Mouse (Mus musculus) neural tube, embryonic 15.5 days (tissue): ENCODE results near the gene Osbpl7. TPM values are rescaled to one million over a fixed set of nuclear protein-coding genes. Genes with fewer than 3 reads are reported as not detected.

ENCODE experiments used
- ATAC-seq: fragments of 200-750 bp; cut with Nextera tagmentation; 2 replicates; pipeline ENCODE4 v1.8.0; 2017; ENCODE audit warnings: mild to moderate bottlenecking, moderate TSS enrichment, moderate library complexity; ENCODE audit not compliant: low FRiP score
- H3K27ac ChIP-seq: fragments of 300-500 bp; sonication (generic); replicated peaks from 2 replicates; pipeline ENCODE4 v1.5.1; 2015; ENCODE audit warnings: mild to moderate bottlenecking, inconsistent platforms
- H3K27me3 ChIP-seq: fragments of 300-500 bp; sonication (generic); replicated peaks from 2 replicates; pipeline ENCODE4 v1.6.1; 2015; ENCODE audit warnings: inconsistent platforms
- H3K36me3 ChIP-seq: fragments of 300-500 bp; sonication (generic); 2 replicates; pipeline ENCODE4 v1.6.1; 2015; ENCODE audit warnings: inconsistent platforms
- H3K4me1 ChIP-seq: fragments of 300-500 bp; sonication (generic); 2 replicates; pipeline ENCODE4 v1.6.1; 2015; ENCODE audit warnings: inconsistent platforms
- H3K4me2 ChIP-seq: fragments of 300-500 bp; sonication (generic); 2 replicates; pipeline ENCODE4 v1.6.1; 2015; ENCODE audit warnings: inconsistent platforms, mild to moderate bottlenecking, moderate library complexity
- H3K4me3 ChIP-seq: fragments of 300-500 bp; sonication (generic); replicated peaks from 2 replicates; pipeline ENCODE4 v1.5.1; 2015; ENCODE audit warnings: mild to moderate bottlenecking, inconsistent platforms
- H3K9ac ChIP-seq: fragments of 300-500 bp; sonication (generic); replicated peaks from 2 replicates; pipeline ENCODE4 v1.6.1; 2015; ENCODE audit warnings: mild to moderate bottlenecking, inconsistent platforms
- H3K9me3 ChIP-seq: fragments of 300-500 bp; sonication (generic); replicated peaks from 2 replicates; pipeline ENCODE4 v1.6.1; 2016; ENCODE audit warnings: inconsistent platforms
- WGBS: fragments of 180-500 bp; shearing (Covaris S2); methylation state at CpG from one replicate; pipeline ENCODE4 v1.1.7; 2015; ENCODE audit warnings: mixed read lengths; 5-methylcytosine and 5-hydroxymethylcytosine counted together
- polyA plus RNA-seq: library from polyadenylated mRNA; unstranded; fragments of >200 nt; fragmentation: Nextera tagmentation; extraction: Ambion mirVana; gene quantifications from 2 replicates; pipeline ENCODE4 v1.2.1, GENCODE M21; 2015

Osbpl7 gene
- polyA plus RNA-seq, 1 experiment from 2014 or later: 10.4 TPM

- Histone ChIP-seq H3K36me3 (no peaks in the 10 kb centered on the region), H3K4me1 (peaks cover 7% of the 10 kb centered on the region), H3K4me3 (no peak overlapping the region), H3K27me3 (no peaks in the 10 kb centered on the region), H3K9ac (no peak overlapping the region), H3K27ac (no peak overlapping the region), H3K4me2 (no peak overlapping the region), H3K9me3 (peaks cover 6% of the 10 kb centered on the region; the same call in 1 of the 2 replicates)
- 76% methylated on average over 6 of the region's 6 CpGs for whole genome bisulfite sequencing
- no peak for ATAC-seq
Observed at GRCm38 (mm10) chr11:97086365-97086764, 35.9 kb downstream of the Osbpl7 start.

DNA sequence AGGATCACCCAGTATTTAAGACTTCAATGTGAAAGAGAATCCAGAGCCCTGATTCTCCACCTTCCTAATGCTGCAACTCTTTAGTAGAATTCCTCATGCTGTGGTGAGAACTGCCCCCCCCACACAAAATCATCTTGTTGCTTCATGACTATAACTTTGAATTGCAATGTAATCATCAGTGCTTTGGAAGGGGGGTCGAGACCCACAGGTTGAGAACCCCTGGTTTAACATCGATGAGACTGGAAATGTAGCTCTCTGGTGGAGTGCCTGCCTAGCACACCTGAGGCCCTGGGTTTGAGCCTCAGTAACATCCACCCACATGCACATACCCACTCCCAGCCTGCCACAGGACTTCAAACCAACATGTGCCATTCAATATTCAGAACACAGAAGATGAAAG lies 44.2 kb downstream of the Osbpl7 start:
- no peak overlapping the region for H3K27ac ChIP-seq
- no peaks in the 10 kb centered on the region for H3K4me1 ChIP-seq
- H3K9ac ChIP-seq: no peak overlapping the region
- no peak overlapping the region for H3K4me2 ChIP-seq
- H3K36me3 ChIP-seq: no peaks in the 10 kb centered on the region
- H3K9me3 ChIP-seq: no peaks in the 10 kb centered on the region
- WGBS: 58% methylated on average over 2 of the region's 2 CpGs
- ATAC-seq: no peak
- peaks cover 20% of the 10 kb centered on the region for H3K27me3 ChIP-seq
- no peak overlapping the region for H3K4me3 ChIP-seq

DNA sequence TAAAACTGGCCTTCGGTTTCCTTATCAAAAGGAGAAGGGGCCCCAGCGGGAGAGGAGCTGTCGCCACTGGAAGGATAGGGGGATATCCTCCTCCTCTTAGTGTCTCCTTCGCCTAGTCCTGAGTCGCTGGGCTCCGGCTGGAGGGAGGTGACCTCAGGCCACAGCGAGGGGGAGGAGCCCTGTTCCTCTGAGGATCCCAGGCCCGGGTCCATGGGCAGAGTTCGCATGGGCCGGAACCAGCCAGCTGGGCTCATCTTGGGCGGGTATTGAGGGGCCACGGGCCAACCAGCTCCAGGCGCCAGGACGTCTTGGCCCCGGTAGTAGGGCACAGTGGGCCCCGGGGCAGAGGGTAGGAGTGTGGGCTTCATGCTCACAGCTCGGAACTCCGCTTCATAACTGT lies 48.4 kb downstream of the Osbpl7 start:
- Histone ChIP-seq H3K36me3 (no peaks in the 10 kb centered on the region), H3K9ac (no peak overlapping the region), H3K4me2 (no peak overlapping the region), H3K9me3 (no peaks in the 10 kb centered on the region), H3K27ac (no peak overlapping the region), H3K4me3 (no peak overlapping the region), H3K4me1 (no peaks in the 10 kb centered on the region), H3K27me3 (peaks cover 29% of the 10 kb centered on the region)
- WGBS: 34% methylated on average over 18 of the region's 18 CpGs
- no peak for ATAC-seq

DNA sequence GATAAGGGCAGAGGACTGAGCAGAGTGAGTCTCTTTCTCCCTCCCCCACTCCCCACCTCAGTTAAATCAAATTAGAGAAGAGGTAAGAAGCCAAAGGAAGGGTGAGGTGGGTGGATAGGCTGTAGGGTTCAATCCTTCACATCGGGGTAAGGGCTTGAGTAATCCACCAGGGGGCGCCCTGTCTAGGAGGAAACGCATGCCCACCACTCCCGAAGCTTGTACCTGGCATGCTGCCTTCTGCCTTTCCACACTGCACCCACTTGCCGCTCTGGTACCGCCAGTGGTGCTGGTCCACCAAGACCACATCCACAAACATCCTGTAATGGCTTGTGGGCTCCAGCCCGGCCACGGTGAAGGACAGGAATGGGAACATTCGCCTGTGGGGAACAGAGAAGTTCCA lies 51.3 kb downstream of the Osbpl7 start:
- H3K4me1 ChIP-seq: no peaks in the 10 kb centered on the region
- H3K36me3 ChIP-seq: no peaks in the 10 kb centered on the region
- H3K27me3 ChIP-seq: peaks cover 29% of the 10 kb centered on the region
- no peak overlapping the region for H3K27ac ChIP-seq
- ATAC-seq: no peak
- H3K9me3 ChIP-seq: no peaks in the 10 kb centered on the region
- no peak overlapping the region for H3K4me2 ChIP-seq
- no peak overlapping the region for H3K4me3 ChIP-seq
- WGBS: 20% methylated on average over 9 of the region's 9 CpGs
- no peak overlapping the region for H3K9ac ChIP-seq

DNA sequence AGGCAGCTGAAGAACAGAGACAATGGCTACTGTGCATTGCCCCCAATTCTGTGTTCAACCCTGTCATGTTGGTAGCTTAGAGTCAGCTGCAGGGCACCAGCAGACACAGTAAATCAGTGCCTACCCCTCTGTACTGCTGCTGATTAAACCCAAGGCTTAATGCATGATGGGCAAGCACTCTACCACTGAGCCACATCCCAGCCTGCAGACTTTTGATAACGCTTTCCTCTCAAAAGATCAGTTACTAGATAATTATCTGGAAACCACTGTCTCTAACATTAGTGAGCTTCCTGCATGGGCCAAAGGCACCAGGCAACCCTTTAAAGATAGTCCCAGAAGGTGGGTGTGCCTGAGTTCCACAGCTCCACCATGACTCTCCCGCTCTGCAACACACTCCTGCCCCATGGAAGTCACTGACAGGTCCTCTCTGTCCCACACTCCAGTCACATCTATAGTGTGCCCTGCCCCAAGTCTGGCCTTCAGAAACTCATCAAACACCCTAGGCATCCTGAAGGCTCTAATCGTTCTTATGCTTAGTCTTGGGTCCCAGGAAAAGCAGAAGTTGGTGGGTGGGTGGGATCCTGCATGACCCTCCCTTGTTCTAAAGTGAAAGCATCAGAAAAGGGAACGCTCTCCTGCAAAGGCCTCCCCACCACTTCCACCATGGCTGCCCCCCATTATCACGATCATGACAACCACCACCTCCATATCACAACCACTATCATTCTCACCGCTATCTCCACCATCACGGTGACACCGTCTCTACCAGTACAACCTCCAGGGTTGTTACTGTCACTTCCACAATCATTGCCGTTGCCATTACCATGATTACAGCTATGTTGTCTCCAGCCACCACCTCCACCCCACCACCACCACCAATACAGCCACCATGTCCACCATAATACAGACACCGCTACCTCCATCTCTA lies 53.0 kb downstream of the Osbpl7 start:
- no peak overlapping the region for H3K4me3 ChIP-seq
- H3K36me3 ChIP-seq: no peaks in the 10 kb centered on the region
- no peaks in the 10 kb centered on the region for H3K4me1 ChIP-seq
- no peak overlapping the region for H3K9ac ChIP-seq
- no peak overlapping the region for H3K4me2 ChIP-seq
- H3K9me3 ChIP-seq: no peaks in the 10 kb centered on the region
- H3K27ac ChIP-seq: no peak overlapping the region
- WGBS: 94% methylated on average over 10 of the region's 10 CpGs
- no peak for ATAC-seq
- H3K27me3 ChIP-seq: peaks cover 17% of the 10 kb centered on the region

DNA sequence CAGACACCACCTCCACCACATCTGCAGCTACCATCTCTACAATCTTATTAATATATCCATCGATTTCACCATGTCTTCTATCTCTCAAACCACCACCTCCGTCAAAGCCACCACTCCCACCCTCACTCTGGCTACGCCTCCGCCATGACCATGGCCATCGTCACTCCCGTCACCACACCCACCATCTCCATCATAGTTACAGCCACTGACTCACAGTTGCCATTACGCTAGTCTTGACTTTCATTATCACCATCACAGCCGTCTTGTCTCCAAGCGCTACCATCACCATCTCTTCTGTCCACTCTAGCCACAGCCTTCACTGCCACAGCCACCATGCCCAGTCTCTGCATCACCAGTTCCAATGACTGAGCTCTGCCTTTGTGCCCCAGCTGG lies 53.7 kb downstream of the Osbpl7 start:
- no peaks in the 10 kb centered on the region for H3K4me1 ChIP-seq
- no peak for ATAC-seq
- no peaks in the 10 kb centered on the region for H3K36me3 ChIP-seq
- H3K4me2 ChIP-seq: no peak overlapping the region
- H3K27me3 ChIP-seq: peaks cover 11% of the 10 kb centered on the region
- H3K9me3 ChIP-seq: no peaks in the 10 kb centered on the region
- WGBS: 96% methylated on average over 9 of the region's 9 CpGs
- no peak overlapping the region for H3K4me3 ChIP-seq
- no peak overlapping the region for H3K27ac ChIP-seq
- H3K9ac ChIP-seq: no peak overlapping the region

DNA sequence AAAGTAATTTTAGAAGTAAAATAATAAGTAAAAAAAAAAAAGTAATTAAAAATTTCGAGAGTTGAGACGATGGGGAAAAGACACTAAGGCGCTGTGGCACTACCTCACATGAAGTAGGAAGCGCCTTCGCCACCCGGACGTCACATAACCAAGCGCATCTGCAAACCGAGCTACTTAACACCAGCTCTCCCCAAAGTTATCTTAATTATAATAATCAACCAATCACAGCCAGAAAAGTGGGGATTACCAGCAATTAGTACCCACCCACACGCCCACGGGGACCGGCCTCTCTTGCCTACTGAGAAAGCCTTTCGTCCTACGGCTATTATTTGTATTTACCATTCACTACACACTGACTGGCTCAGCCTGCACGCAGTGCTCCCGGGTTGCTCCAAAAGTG lies 58.5 kb downstream of the Osbpl7 start:
- Histone ChIP-seq H3K9ac (no peak overlapping the region), H3K27me3 (peaks cover 20% of the 10 kb centered on the region), H3K27ac (no peak overlapping the region), H3K4me2 (no peak overlapping the region), H3K4me1 (no peaks in the 10 kb centered on the region), H3K9me3 (no peaks in the 10 kb centered on the region), H3K4me3 (no peak overlapping the region), H3K36me3 (no peaks in the 10 kb centered on the region)
- no peak for ATAC-seq
- WGBS: 85% methylated on average over 16 of the region's 16 CpGs

DNA sequence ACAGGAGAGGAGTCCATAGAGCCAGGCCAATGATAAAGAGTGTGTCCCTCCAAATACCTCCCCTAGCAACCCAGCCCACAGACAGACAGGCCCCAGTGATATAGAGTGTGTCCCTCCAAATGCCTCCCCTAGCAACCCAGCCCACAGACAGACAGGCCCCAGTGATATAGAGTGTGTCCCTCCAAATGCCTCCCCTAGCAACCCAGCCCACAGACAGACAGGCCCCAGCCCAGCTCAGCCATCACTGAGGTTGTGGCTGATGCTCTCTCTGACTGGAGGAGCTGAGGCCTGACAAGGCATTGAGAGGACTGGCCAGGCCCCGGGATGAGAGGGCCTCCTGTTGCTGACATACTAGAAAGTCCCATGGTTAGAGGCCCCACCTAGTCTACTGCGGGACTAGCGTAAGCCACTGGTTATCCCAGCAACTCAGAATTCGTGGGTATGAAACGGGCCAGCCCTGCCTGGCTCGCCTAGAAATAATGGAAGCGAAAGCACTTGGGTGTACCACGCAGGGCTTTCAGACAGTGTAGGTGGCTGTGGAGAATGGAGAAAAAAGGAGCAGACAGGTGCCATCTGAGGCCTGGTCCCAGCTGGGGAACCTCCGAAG lies 62.2 kb downstream of the Osbpl7 start:
- H3K27me3 ChIP-seq: peaks cover 54% of the 10 kb centered on the region
- H3K9me3 ChIP-seq: no peaks in the 10 kb centered on the region
- no peak overlapping the region for H3K4me3 ChIP-seq
- no peaks in the 10 kb centered on the region for H3K36me3 ChIP-seq
- ATAC-seq: no peak
- no peak overlapping the region for H3K9ac ChIP-seq
- H3K4me1 ChIP-seq: peaks cover 13% of the 10 kb centered on the region
- 81% methylated on average over 9 of the region's 9 CpGs for WGBS
- no peak overlapping the region for H3K27ac ChIP-seq
- no peak overlapping the region for H3K4me2 ChIP-seq

DNA sequence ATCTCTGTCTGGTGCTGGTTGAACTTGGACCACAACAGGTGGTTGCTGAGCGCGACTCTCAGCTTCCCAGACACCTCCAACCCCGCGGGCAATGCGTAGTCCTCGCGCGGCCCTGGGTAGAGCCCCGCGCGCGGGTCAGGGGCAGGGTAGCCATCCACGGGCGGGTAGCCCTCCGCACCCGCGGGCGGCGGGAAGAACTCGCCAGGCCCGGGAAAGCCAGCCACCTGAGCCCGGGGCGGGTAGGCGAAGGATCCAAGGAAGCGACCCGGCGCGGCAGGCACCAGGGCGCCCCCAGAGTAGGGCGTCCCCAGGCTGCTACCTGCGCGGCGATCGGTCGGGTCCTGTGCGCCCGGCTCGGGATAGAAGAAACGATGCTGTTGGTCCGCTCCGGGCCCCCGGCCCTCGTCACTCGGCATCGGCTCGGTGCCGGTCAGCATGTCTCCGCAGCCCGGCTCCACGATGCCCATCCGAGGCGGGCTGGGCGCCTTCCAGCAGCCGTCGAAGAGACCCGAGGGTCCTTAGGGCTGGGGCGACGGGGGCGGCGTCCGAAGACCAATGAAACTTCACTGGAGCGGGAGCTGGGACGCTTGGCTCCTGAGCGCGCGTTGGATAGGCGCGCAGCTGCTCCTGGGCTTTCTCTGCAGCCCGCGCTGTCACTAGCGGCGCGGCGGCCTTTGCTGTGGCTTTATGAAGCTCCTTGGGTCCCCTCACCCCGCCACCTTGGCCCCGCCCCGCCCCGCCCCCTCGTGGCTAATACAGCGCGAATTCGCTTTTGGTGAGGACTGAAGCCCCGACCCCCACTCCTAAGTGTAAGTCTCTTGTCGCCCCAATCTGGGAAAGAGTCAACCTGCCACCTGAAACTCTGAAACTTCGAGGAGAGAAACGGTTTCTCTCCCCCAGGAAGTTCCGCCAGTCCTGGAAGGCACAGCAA lies 64.5 kb downstream of the Osbpl7 start, which contains the start of gene Tbx21:
TSS of gene Tbx21 (minus strand) at position 661 of the 931 bp plus-strand sequence.
- WGBS: under 1% methylated on average over 86 of the region's 87 CpGs
- Histone ChIP-seq H3K9ac (no peak within 1 kb of the TSS), H3K27me3 (peaks cover 71% of the 10 kb centered on the region), H3K4me2 (peak within 1 kb of the TSS; percentile 68), H3K4me3 (peak within 1 kb of the TSS; percentile 35), H3K4me1 (peaks cover 13% of the 10 kb centered on the region), H3K9me3 (no peaks in the 10 kb centered on the region), H3K36me3 (no peaks in the 10 kb centered on the region), H3K27ac (no peak within 1 kb of the TSS)
- no peak for ATAC-seq

DNA sequence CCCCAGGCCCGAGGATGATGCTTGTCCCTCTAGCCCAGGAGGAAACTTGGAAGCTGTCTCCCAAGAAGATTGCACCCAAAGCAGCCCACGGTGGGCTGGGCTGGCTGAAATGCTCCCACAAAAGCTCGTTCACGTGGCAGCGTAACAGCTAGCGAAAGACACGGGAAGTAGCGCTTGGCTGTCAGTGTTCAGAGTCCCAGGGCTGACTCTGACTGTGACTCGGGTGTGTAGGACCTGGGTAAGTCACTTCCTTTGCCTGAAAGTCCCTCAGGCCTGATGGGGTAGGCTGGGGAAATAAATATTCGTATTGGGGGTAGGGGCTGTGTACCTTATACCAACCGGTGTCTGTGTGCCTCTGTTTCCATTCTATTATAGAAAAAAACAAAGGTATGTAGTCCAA lies 65.4 kb downstream of the Osbpl7 start:
- H3K36me3 ChIP-seq: no peaks in the 10 kb centered on the region
- H3K9ac ChIP-seq: no peak overlapping the region
- peaks cover 13% of the 10 kb centered on the region for H3K4me1 ChIP-seq
- peak overlapping the region; percentile 68; the same call in 1 of the 2 replicates for H3K4me2 ChIP-seq
- WGBS: 10% methylated on average over 11 of the region's 11 CpGs
- 0 out of 2 replicates have a peak overlapping the region, but pooled peaks have one; percentile 35 for H3K4me3 ChIP-seq
- peaks cover 71% of the 10 kb centered on the region for H3K27me3 ChIP-seq
- no peaks in the 10 kb centered on the region for H3K9me3 ChIP-seq
- no peak for ATAC-seq
- H3K27ac ChIP-seq: no peak overlapping the region
